Mouse (Mus musculus): ENCODE results near the gene Eif1ad. TPM values are rescaled to one million over a fixed set of nuclear protein-coding genes. Genes with fewer than 3 reads are reported as not detected.
"Not testable (repeated sequence)": the region's sequence is repeated elsewhere in the genome, so short reads cannot be mapped to it uniquely, and the experiment has no call there.

The Eif1ad gene
- polyA plus RNA-seq, 1 experiment: 30.6 TPM

DNA sequence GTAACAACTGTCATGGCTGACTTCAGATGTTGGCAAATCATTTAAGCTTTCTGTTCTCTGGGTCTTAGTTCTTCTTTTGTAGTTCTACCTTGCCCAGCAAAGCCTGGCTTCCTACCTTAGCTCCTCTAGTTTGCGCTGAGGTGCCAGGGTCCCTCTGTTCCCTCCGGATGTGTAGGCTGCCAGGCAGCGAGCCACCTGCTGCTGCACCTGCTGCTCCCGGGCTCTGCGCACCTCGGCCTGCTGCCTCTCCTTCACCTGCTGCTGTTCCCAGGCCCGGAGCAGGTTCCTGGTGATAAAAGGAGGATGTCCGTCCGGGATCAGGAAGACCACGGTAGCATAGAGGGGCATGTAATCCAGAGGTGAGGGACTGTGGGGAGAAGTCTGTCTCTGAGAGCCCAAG is 27.6 kb downstream of the Eif1ad start:
- peak overlapping the region; percentile 35 for H3K27ac ChIP-seq (ENCODE audit: insufficient read depth, low read length)
- TF ChIP-seq POLR2A (IDR thresholded peaks at IDR 0.05; ENCODE audit: borderline replicate concordance, insufficient read depth, low read length) (no peak), CTCF (IDR thresholded peaks at IDR 0.05; ENCODE audit: borderline replicate concordance, insufficient read depth, low read depth, low read length) (no peak)
- peaks cover 22% of the 10 kb centered on the region; the same call in 1 of the 2 replicates for H3K4me1 ChIP-seq (ENCODE audit: control insufficient read depth, insufficient read depth, low read length)
- H3K27me3 ChIP-seq (ENCODE audit: control insufficient read depth, insufficient read depth, low read length): no peaks in the 10 kb centered on the region
- H3K4me3 ChIP-seq (replicated peaks; ENCODE audit: insufficient read depth, low read depth, low read length): no peak overlapping the region
- 7% methylated on average over 10 of the region's 10 CpGs for WGBS
- peak; percentile 66 to 73 for DNase-seq

DNA sequence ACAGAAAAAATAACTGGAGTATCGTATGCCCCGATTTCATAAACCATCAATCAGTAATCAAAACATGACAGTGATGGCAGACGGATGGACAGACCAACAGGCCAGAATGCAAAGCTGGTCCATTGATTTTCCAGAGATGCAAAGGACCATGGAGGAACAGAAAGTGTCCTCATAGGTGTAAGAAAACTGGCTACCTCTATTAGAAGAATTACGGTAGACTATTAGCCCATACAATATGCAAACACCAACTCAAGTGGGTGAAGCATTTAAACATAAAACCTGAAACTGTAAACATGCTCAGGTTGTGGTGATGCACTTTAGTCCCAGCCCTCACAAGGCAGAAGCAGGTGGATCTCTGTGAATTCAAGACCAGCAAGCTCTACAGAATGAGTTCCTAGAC is 28.8 kb downstream of the Eif1ad start:
- TF ChIP-seq CTCF (IDR thresholded peaks at IDR 0.05; ENCODE audit: borderline replicate concordance, insufficient read depth, low read depth, low read length) (no peak), POLR2A (IDR thresholded peaks at IDR 0.05; ENCODE audit: borderline replicate concordance, insufficient read depth, low read length) (no peak)
- no peaks in the 10 kb centered on the region for H3K27me3 ChIP-seq (ENCODE audit: control insufficient read depth, insufficient read depth, low read length)
- peaks cover 18% of the 10 kb centered on the region; the same call in 1 of the 2 replicates for H3K4me1 ChIP-seq (ENCODE audit: control insufficient read depth, insufficient read depth, low read length)
- H3K27ac ChIP-seq (ENCODE audit: insufficient read depth, low read length): no peak overlapping the region
- H3K4me3 ChIP-seq (replicated peaks; ENCODE audit: insufficient read depth, low read depth, low read length): no peak overlapping the region
- WGBS: 82% methylated on average over 4 of the region's 4 CpGs
- DNase-seq: no peak

DNA sequence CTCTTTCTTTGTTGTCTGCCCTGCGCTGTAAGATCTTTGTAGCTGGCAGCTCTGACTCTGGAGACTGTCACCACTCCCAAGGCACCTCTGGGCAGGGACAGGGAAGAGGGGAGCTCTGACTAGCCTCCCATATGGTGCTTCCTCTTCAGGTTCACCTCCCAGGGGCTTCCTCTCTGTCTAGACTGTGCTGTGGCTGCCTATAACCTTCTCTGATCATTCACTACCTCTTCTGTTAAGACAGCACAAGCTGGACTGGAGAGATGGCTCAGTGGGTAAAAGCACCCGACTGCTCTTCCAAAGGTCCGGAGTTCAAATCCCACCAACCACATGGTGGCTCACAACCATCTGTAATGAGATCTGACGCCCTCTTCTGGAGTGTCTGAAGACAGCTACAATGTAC is 34.5 kb downstream of the Eif1ad start:
- H3K27ac ChIP-seq (ENCODE audit: insufficient read depth, low read length); H3K27me3 ChIP-seq (ENCODE audit: control insufficient read depth, insufficient read depth, low read length); DNase-seq; H3K4me3 ChIP-seq (replicated peaks; ENCODE audit: insufficient read depth, low read depth, low read length): not testable (repeated sequence)
- H3K4me1 ChIP-seq (ENCODE audit: control insufficient read depth, insufficient read depth, low read length): peaks cover 13% of the 10 kb centered on the region
- WGBS: 70% methylated on average over 4 of the region's 4 CpGs

DNA sequence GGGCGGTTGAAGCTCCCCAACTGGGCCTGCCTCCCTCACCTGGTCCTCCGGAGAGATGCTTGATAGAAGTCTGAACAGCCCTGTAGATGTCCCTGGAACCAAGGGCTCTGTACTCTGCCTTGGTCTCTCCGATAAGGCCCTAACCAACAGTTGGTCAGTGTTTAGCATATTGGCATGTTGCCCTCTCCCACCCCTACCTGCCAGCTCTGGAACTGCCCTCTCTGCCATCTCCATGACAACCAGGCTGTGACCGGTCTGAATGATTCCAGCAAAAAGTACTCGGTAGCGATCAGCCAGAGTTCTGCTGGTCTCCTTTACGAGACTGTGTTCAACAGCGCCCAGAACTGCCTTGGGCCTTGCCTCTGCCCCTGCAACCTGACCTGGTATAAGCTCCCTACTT is 35.8 kb downstream of the Eif1ad start, which contains the start of gene Tsga10ip:
Gene Tsga10ip, minus strand, starts transcription at position 234 of the 400 bp plus-strand sequence.
- Histone ChIP-seq H3K27me3 (ENCODE audit: control insufficient read depth, insufficient read depth, low read length) (no peaks in the 10 kb centered on the region), H3K27ac (ENCODE audit: insufficient read depth, low read length) (peak within 1 kb of the TSS; percentile 68; the same call in 1 of the 2 replicates), H3K4me1 (ENCODE audit: control insufficient read depth, insufficient read depth, low read length) (peaks cover 13% of the 10 kb centered on the region), H3K4me3 (replicated peaks; ENCODE audit: insufficient read depth, low read depth, low read length) (no peak within 1 kb of the TSS)
- 29% methylated on average over 8 of the region's 8 CpGs for WGBS
- DNase-seq: peak; percentile 25 to 30
- TF ChIP-seq CTCF (IDR thresholded peaks at IDR 0.05; ENCODE audit: borderline replicate concordance, insufficient read depth, low read depth, low read length) (no peak), POLR2A (IDR thresholded peaks at IDR 0.05; ENCODE audit: borderline replicate concordance, insufficient read depth, low read length) (no peak)

DNA sequence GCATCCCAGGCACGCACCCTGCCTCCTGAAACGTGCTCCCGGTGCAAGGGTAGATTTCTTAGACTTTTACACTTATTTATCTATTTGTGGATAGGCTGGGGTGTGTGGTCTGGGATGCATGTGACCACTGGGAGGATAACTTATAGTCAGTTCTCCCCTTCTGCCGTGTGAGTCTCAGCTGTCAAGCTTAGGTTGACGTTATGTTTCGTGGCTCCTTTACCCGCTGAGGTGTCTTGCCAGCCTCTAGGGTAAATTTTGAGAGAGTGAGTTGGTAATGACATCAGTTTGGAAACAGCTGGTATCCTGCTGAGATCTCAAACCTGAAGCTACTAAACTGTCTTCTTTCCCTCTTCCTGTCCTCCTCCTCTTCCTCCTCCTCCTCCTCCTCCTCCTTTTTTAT is 39.4 kb downstream of the Eif1ad start:
- DNase-seq: no peak
- H3K27ac ChIP-seq (ENCODE audit: insufficient read depth, low read length): peak overlapping the region; percentile 51
- H3K27me3 ChIP-seq (ENCODE audit: control insufficient read depth, insufficient read depth, low read length): no peaks in the 10 kb centered on the region
- peaks cover 13% of the 10 kb centered on the region for H3K4me1 ChIP-seq (ENCODE audit: control insufficient read depth, insufficient read depth, low read length)
- WGBS: 11% methylated on average over 7 of the region's 7 CpGs
- TF ChIP-seq POLR2A (IDR thresholded peaks at IDR 0.05; ENCODE audit: borderline replicate concordance, insufficient read depth, low read length): no peak
- no peak for TF ChIP-seq CTCF (IDR thresholded peaks at IDR 0.05; ENCODE audit: borderline replicate concordance, insufficient read depth, low read depth, low read length)
- H3K4me3 ChIP-seq (replicated peaks; ENCODE audit: insufficient read depth, low read depth, low read length): peak overlapping the region; percentile 62

DNA sequence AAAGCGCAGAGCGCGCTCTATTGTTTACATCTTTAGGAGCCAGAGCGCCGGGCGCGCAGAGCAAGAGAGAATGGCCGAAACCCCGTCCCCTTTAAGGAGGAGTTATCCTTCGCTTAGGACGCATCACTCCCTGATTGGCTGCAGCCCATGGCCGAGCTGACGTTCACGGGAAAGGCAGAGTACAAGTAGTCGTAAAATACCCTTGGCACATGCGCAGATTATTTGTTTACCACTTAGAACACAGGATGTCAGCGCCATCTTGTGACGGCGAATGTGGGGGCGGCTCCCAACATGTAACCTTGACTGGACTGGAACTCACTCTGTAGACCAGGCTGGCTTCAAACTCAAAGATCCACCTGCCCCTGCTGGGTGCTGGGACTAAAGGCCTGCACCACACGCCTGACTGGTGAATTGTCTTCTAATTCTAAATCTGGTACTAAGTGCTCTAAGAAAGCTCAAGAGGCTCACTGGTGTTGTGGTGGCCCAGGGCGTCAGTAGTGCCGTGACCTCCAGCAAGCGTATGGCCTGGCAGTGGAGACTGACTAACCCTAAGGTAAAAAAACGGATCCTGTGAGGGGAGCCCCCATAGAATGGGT is 40.1 kb downstream of the Eif1ad start:
- DNase-seq: peak; percentile 65 to 77
- not testable (repeated sequence) for H3K27me3 ChIP-seq (ENCODE audit: control insufficient read depth, insufficient read depth, low read length)
- Histone ChIP-seq H3K4me3 (replicated peaks; ENCODE audit: insufficient read depth, low read depth, low read length) (peak overlapping the region; percentile 85), H3K4me1 (ENCODE audit: control insufficient read depth, insufficient read depth, low read length) (peaks cover 11% of the 10 kb centered on the region), H3K27ac (ENCODE audit: insufficient read depth, low read length) (peak overlapping the region; percentile 97)
- 3% methylated on average over 25 of the region's 25 CpGs for WGBS
- peak; percentile 70 for TF ChIP-seq POLR2A (IDR thresholded peaks at IDR 0.05; ENCODE audit: borderline replicate concordance, insufficient read depth, low read length)

DNA sequence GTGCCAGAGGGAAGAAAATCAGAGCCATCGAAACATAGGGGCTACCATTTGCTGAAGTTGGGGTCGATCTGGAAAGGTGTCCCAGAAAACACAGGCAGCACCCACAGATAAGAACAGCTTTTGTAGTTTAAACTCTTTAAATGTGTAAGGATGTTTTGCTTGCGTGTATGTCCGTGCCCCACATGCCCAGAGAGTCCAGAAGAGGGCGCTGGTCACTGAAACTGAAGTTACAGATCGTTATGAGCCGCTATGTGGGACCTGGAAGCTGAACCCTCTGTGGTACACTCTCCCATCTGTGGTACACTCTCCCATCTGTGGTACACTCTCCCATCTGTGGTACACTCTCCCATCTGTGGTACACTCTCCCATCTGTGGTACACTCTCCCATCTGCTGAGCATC is 40.6 kb downstream of the Eif1ad start:
- Histone ChIP-seq H3K4me3 (replicated peaks; ENCODE audit: insufficient read depth, low read depth, low read length) (peak overlapping the region; percentile 85), H3K27ac (ENCODE audit: insufficient read depth, low read length) (peak overlapping the region; percentile 97), H3K27me3 (ENCODE audit: control insufficient read depth, insufficient read depth, low read length) (no peaks in the 10 kb centered on the region), H3K4me1 (ENCODE audit: control insufficient read depth, insufficient read depth, low read length) (peaks cover 9% of the 10 kb centered on the region)
- peak; percentile 77 for TF ChIP-seq CTCF (IDR thresholded peaks at IDR 0.05; ENCODE audit: borderline replicate concordance, insufficient read depth, low read depth, low read length)
- TF ChIP-seq POLR2A (IDR thresholded peaks at IDR 0.05; ENCODE audit: borderline replicate concordance, insufficient read depth, low read length): no peak
- WGBS: 2% methylated on average over 7 of the region's 7 CpGs
- DNase-seq: peak; percentile 71 to 81

DNA sequence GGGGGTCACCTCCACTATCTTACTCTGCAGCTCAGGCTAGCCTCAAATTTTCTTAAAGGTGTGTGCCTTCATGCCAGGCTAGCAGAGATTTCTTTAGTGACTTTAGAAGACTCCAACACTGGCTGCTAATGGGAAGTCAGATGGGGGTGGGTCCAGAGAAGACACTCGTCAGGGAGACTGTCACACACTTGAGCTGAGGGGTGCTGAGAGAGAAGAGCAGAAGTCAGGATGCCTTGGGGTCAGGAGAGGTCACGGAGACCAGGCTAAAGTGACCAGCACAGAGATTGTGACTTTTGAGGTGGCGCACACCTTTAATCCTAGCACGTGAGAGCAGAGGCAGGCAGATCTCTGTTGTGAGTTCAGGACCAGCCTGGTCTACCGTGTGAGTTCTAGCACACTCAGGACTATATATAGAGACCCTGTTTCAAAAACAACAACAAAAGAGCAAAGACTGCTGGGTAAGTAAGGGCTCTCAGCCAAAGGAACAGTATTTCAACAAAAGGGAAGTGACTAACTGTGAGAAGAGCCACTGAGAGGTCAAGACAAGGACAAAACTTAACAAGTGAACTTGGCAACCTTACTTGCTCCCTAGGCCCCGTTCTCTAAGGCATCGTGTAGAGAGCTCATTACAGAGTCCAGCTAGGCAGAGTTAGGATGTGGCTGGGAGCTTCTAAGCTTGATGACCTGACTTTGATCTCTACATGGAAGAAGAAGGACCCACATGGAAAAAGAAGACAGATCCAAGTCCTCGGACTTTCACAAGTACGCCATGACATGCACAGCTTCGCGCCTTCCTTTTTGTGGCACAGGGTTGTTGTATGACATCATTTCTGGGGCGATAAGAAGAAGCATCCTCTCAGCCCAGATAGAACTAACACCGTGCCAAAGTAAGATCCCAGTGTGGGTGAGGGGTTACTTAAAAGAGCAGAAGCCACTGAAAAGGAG is 41.8 kb downstream of the Eif1ad start:
- TF ChIP-seq CTCF (IDR thresholded peaks at IDR 0.05; ENCODE audit: borderline replicate concordance, insufficient read depth, low read depth, low read length) (no peak), POLR2A (IDR thresholded peaks at IDR 0.05; ENCODE audit: borderline replicate concordance, insufficient read depth, low read length) (no peak)
- no peak overlapping the region for H3K4me3 ChIP-seq (replicated peaks; ENCODE audit: insufficient read depth, low read depth, low read length)
- whole genome bisulfite sequencing: 64% methylated on average over 13 of the region's 13 CpGs
- peak overlapping the region; percentile 64; the same call in 1 of the 2 replicates for H3K27ac ChIP-seq (ENCODE audit: insufficient read depth, low read length)
- no peaks in the 10 kb centered on the region for H3K27me3 ChIP-seq (ENCODE audit: control insufficient read depth, insufficient read depth, low read length)
- H3K4me1 ChIP-seq (ENCODE audit: control insufficient read depth, insufficient read depth, low read length): peaks cover 3% of the 10 kb centered on the region
- DNase-seq: no peak
